Mouse (Mus musculus) liver, embryonic 15.5 days (tissue): Measurements from ENCODE around the gene Sco1. TPM values are rescaled to one million over a fixed set of nuclear protein-coding genes. Genes with fewer than 3 reads are reported as not detected.

Experiments used
- ATAC-seq: fragments of 200-750 bp; cut with Nextera tagmentation; 2 replicates; pipeline ENCODE4 v1.8.0; 2017; ENCODE audit warnings: moderate number of reproducible peaks, mild to moderate bottlenecking, moderate library complexity; ENCODE audit not compliant: insufficient read depth
- H3K27ac ChIP-seq: fragments of 300-500 bp; sonication (generic); replicated peaks from 2 replicates; pipeline ENCODE4 v1.5.1; 2015; ENCODE audit warnings: mild to moderate bottlenecking, inconsistent platforms
- H3K27me3 ChIP-seq: fragments of 300-500 bp; sonication (generic); 2 replicates; pipeline ENCODE4 v1.6.1; 2015; ENCODE audit warnings: mild to moderate bottlenecking, inconsistent platforms
- H3K36me3 ChIP-seq: fragments of 300-500 bp; sonication (generic); replicated peaks from 2 replicates; pipeline ENCODE4 v1.6.1; 2015; ENCODE audit warnings: moderate library complexity, mild to moderate bottlenecking, inconsistent platforms
- H3K4me1 ChIP-seq: fragments of 300-500 bp; sonication (generic); replicated peaks from 2 replicates; pipeline ENCODE4 v1.6.1; 2015; ENCODE audit warnings: inconsistent platforms
- H3K4me2 ChIP-seq: fragments of 300-500 bp; sonication (generic); 2 replicates; pipeline ENCODE4 v1.6.1; 2015; ENCODE audit warnings: moderate library complexity, mild to moderate bottlenecking, inconsistent platforms
- H3K4me3 ChIP-seq: fragments of 300-500 bp; sonication (generic); replicated peaks from 2 replicates; pipeline ENCODE4 v1.5.1; 2015; ENCODE audit warnings: mild to moderate bottlenecking, inconsistent platforms
- H3K9ac ChIP-seq: fragments of 300-500 bp; sonication (generic); 2 replicates; pipeline ENCODE4 v1.6.1; 2015; ENCODE audit warnings: moderate library complexity, mild to moderate bottlenecking, inconsistent platforms
- H3K9me3 ChIP-seq: fragments of 300-500 bp; sonication (generic); replicated peaks from 2 replicates; pipeline ENCODE4 v1.6.1; 2016; ENCODE audit warnings: inconsistent platforms
- WGBS: fragments of 180-500 bp; shearing (Covaris S2); methylation state at CpG from one replicate; pipeline ENCODE4 v1.1.7; 2015; ENCODE audit warnings: mixed read lengths; ENCODE audit not compliant: insufficient replicate concordance; 5-methylcytosine and 5-hydroxymethylcytosine counted together
- polyA plus RNA-seq: library from polyadenylated mRNA; unstranded; fragments of >200 nt; fragmentation: Nextera tagmentation; extraction: Ambion mirVana; gene quantifications from 2 replicates; pipeline ENCODE4 v1.2.1, GENCODE M21; 2015

Gene Sco1
- polyA plus RNA-seq, 1 experiment from 2014 or later: 6.7 TPM

DNA sequence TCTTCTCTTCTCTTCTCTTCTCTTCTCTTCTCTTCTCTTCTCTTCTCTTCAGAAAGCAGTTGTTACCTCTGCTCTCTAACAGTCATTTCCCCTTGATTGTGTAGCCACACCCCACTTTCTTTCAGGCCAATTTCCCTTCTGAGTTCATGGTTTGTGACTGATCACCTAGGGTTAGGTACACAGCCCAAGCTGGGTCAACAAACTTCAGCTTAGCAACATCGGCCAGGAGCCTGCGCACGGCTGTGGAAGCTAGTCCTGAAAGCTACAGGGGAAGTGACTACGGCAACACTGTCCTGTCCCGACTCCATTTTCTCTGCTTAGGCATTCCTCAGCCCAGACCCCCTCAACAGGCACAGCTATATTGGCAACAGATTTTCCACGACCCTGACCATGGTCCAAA, 7.5 kb upstream of the Sco1 start:
- H3K36me3 ChIP-seq: peaks cover 26% of the 10 kb centered on the region
- H3K9ac ChIP-seq: no peak overlapping the region
- no peak overlapping the region for H3K4me2 ChIP-seq
- peak; percentile 75 for ATAC-seq
- H3K9me3 ChIP-seq: no peaks in the 10 kb centered on the region
- H3K27me3 ChIP-seq: no peaks in the 10 kb centered on the region
- no peak overlapping the region for H3K4me3 ChIP-seq
- H3K27ac ChIP-seq: 0 out of 2 replicates have a peak overlapping the region, but pooled peaks have one; percentile 29
- H3K4me1 ChIP-seq: peaks cover 14% of the 10 kb centered on the region
- 64% methylated on average over 6 of the region's 6 CpGs for WGBS

DNA sequence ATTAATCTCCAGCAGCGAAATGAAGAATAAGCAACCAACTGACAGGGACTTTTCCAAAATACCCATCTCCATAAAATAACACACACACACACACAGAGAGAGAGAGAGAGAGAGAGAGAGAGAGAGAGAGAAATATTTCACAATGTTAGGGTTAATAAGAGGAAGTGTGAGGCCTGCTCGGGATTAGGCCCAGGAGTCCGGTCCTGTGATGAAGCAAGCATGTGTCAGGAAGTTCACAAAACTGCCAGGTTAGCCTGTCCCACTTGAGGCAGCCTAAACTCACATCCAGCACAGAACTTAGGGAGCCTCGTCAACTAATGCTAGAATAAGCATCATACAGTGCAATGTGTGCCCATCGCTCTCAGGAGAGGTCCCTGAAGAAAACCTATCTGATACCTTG, 5.3 kb upstream of the Sco1 start:
- no peak overlapping the region for H3K4me2 ChIP-seq
- H3K9ac ChIP-seq: no peak overlapping the region
- no peaks in the 10 kb centered on the region for H3K27me3 ChIP-seq
- no peak overlapping the region for H3K4me3 ChIP-seq
- H3K4me1 ChIP-seq: peaks cover 19% of the 10 kb centered on the region
- H3K27ac ChIP-seq: no peak overlapping the region
- H3K9me3 ChIP-seq: no peaks in the 10 kb centered on the region
- H3K36me3 ChIP-seq: peaks cover 11% of the 10 kb centered on the region; the same call in 1 of the 2 replicates
- no peak for ATAC-seq
- WGBS: 59% methylated on average over 5 of the region's 5 CpGs

DNA sequence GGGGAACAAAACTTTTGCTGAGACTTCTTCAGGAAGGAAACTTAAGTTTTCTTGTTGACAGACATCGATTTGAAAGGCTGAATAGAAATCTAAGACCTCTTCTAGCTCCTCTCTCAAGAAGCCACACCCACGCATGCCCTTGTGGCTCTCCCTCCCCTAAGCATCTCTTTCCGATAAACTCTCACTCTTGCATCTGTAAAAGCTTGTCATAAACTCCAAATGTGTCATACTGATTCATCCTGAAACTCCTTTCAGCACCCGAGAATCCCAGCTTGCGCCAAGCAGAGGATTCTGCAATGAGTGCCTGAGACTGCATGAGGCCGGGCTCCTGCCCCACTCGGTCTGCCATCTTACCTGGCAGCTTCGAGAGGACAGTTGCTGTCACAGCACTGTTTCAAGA, 4.0 kb upstream of the Sco1 start:
- WGBS: 74% methylated on average over 8 of the region's 8 CpGs
- no peak for ATAC-seq
- Histone ChIP-seq H3K9me3 (no peaks in the 10 kb centered on the region), H3K27ac (no peak overlapping the region), H3K27me3 (no peaks in the 10 kb centered on the region), H3K36me3 (0 out of 2 replicates have a peak, but pooled peaks cover 4% of the 10 kb centered on the region), H3K9ac (no peak overlapping the region), H3K4me2 (no peak overlapping the region), H3K4me3 (no peak overlapping the region), H3K4me1 (peaks cover 29% of the 10 kb centered on the region)

DNA sequence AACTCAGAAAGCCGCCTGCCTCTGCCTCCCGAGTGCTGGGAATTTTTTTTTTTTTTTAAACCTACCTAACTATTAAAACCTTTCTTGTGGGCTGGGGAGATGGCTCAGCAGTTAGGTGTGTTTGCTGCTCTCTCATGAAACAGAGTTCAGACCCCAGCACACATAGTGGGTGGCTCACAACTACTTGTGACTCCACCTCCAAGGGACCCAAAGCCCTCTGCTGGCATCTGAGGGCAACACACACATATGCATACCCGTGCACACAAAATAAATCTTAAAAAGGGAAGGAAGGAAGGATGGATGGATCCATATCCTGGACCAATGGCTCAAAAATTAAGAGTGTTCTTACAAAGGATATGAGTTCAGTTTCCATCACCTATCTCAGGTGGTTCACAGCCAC, 3.2 kb upstream of the Sco1 start:
- no peak for ATAC-seq
- WGBS: 71% methylated on average over 3 of the region's 3 CpGs
- H3K36me3 ChIP-seq: 0 out of 2 replicates have a peak, but pooled peaks cover 4% of the 10 kb centered on the region
- no peak overlapping the region for H3K27ac ChIP-seq
- no peaks in the 10 kb centered on the region for H3K27me3 ChIP-seq
- H3K9me3 ChIP-seq: no peaks in the 10 kb centered on the region
- H3K4me2 ChIP-seq: no peak overlapping the region
- H3K4me1 ChIP-seq: peaks cover 32% of the 10 kb centered on the region
- no peak overlapping the region for H3K9ac ChIP-seq
- no peak overlapping the region for H3K4me3 ChIP-seq

- WGBS: 13% methylated on average over 16 of the region's 16 CpGs
- H3K4me3 ChIP-seq: peak overlapping the region; percentile 88
- peak; percentile 57 for ATAC-seq
Observed at GRCm38 (mm10) chr11:67051676-67052320, 672 bp upstream of the Sco1 start.

GRCm38 (mm10) chr11:67054754-67055365, 2.4 kb downstream of the Sco1 start:
- H3K4me2 ChIP-seq: no peak overlapping the region
- 76% methylated on average over 8 of the region's 8 CpGs for WGBS

More at GRCm38 (mm10) chr11:67051676-67052320, 672 bp upstream of the Sco1 start:
- H3K27me3 ChIP-seq: no peaks in the 10 kb centered on the region
- peak overlapping the region; percentile 89 for H3K4me2 ChIP-seq
- peaks cover 18% of the 10 kb centered on the region for H3K36me3 ChIP-seq
- peaks cover 28% of the 10 kb centered on the region for H3K4me1 ChIP-seq
- no peaks in the 10 kb centered on the region for H3K9me3 ChIP-seq
- peak overlapping the region; percentile 83 for H3K9ac ChIP-seq
- H3K27ac ChIP-seq: peak overlapping the region; percentile 84

DNA sequence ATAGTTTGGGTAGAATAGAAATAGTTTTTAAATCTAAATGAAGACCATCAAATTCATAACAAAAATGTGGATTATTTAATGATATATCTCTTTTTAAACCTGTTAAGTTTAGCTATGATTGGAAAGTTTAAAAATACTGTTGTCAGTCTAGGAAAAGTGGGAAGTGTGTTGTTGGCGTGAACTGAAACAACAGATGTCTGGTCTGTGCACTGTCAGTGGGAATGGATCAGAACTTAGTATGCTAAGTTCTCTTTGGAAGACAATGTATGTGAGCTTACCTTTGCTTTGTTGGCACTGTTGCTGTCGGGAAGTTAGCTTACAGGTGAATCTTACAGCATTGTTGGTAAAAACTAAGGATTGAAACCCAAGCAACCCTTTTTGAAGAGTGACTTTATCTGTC, 8.8 kb downstream of the Sco1 start:
- Histone ChIP-seq H3K4me3 (no peak overlapping the region), H3K27ac (no peak overlapping the region), H3K9me3 (no peaks in the 10 kb centered on the region), H3K36me3 (peaks cover 83% of the 10 kb centered on the region), H3K4me2 (no peak overlapping the region), H3K27me3 (no peaks in the 10 kb centered on the region), H3K4me1 (no peaks in the 10 kb centered on the region), H3K9ac (no peak overlapping the region)
- no peak for ATAC-seq
- 65% methylated on average over 2 of the region's 2 CpGs for WGBS

More at GRCm38 (mm10) chr11:67054754-67055365, 2.4 kb downstream of the Sco1 start:
- Histone ChIP-seq H3K27me3 (no peaks in the 10 kb centered on the region), H3K27ac (no peak overlapping the region), H3K4me1 (peaks cover 21% of the 10 kb centered on the region), H3K4me3 (no peak overlapping the region), H3K36me3 (peaks cover 45% of the 10 kb centered on the region), H3K9me3 (no peaks in the 10 kb centered on the region), H3K9ac (no peak overlapping the region)
- ATAC-seq: no peak

- Histone ChIP-seq H3K4me1 (no peaks in the 10 kb centered on the region), H3K4me2 (no peak overlapping the region), H3K4me3 (no peak overlapping the region), H3K27me3 (no peaks in the 10 kb centered on the region), H3K36me3 (peaks cover 71% of the 10 kb centered on the region), H3K9me3 (no peaks in the 10 kb centered on the region), H3K27ac (no peak overlapping the region), H3K9ac (no peak overlapping the region)
- ATAC-seq: no peak
- WGBS: 86% methylated on average over 3 of the region's 3 CpGs
Observed at GRCm38 (mm10) chr11:67062726-67063125, 10.3 kb downstream of the Sco1 start.

GRCm38 (mm10) chr11:67067741-67068140, 15.3 kb downstream of the Sco1 start:
- no peak overlapping the region for H3K9ac ChIP-seq
- no peaks in the 10 kb centered on the region for H3K4me1 ChIP-seq
- H3K4me2 ChIP-seq: no peak overlapping the region
- H3K27ac ChIP-seq: no peak overlapping the region
- H3K27me3 ChIP-seq: no peaks in the 10 kb centered on the region
- H3K36me3 ChIP-seq: peaks cover 33% of the 10 kb centered on the region
- H3K9me3 ChIP-seq: no peaks in the 10 kb centered on the region
- WGBS: 69% methylated on average over 3 of the region's 3 CpGs
- ATAC-seq: no peak
- no peak overlapping the region for H3K4me3 ChIP-seq

DNA sequence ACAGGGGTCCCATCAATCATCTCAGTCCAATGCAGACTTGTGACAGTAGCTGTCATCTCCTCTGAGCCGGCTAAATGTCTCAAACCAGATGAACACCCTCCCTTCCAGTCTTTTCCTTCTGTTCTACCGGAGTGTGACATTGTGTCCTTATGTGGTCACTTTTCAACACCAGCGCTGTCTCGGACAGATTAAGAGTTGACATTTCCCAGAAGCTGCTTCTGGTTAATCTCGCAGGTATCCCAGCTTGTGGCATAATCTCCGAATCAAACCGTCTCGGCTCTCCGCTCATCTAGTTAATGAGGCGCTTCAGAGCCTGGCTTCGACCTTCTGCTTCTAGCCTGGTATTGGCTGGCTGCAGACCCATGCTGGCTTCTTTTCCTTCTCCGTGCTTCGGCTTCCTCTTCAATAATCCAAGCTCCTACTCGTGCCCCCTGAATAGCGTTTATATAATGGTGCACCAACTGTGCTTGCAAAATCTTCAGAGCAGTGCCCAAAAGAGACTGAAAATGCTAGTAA, 20.2 kb downstream of the Sco1 start:
- Histone ChIP-seq H3K4me1 (no peaks in the 10 kb centered on the region), H3K27ac (no peak overlapping the region), H3K4me3 (no peak overlapping the region), H3K36me3 (no peaks in the 10 kb centered on the region), H3K27me3 (no peaks in the 10 kb centered on the region), H3K4me2 (no peak overlapping the region), H3K9ac (no peak overlapping the region), H3K9me3 (no peaks in the 10 kb centered on the region)
- no peak for ATAC-seq
- WGBS: 71% methylated on average over 15 of the region's 15 CpGs

DNA sequence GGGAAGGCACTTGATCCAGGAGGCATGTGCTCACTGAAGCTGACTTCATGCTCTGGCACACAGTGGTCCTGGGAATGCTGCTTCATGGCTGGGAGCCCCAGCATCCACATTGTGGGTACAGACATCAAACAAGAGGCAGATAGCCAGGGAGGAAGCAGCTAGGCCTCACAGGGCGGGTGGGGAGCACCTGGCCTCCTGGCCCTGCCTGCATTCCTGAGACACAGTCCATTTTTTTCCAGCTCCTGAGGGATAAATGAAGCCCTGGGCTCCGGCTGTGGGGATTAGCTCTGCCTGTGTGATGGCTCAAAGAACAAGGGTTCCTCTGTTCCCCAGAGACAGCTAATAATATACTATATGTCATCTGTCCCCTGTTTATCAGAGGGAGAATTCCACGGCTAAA, 22.6 kb downstream of the Sco1 start:
- no peak overlapping the region for H3K4me3 ChIP-seq
- H3K36me3 ChIP-seq: no peaks in the 10 kb centered on the region
- no peak overlapping the region for H3K27ac ChIP-seq
- peaks cover 4% of the 10 kb centered on the region; the same call in 1 of the 2 replicates for H3K27me3 ChIP-seq
- H3K9me3 ChIP-seq: no peaks in the 10 kb centered on the region
- no peak overlapping the region for H3K4me2 ChIP-seq
- H3K9ac ChIP-seq: no peak overlapping the region
- no peaks in the 10 kb centered on the region for H3K4me1 ChIP-seq
- 58% methylated on average over 3 of the region's 3 CpGs for WGBS
- no peak for ATAC-seq
